Mouse (Mus musculus) left cerebral cortex, adult 9 months (tissue): ENCODE data around the gene Rarg.

Experiments
- DNase-seq, 2 experiments: peaks; one replicate each; pipeline ENCODE4 v3.0.0; 2022; ENCODE audit warnings: low spot score in 2 of 2

The Rarg gene

GRCm38 (mm10) chr15:102257202-102258075, at the start of gene Rarg:
Gene Rarg, minus strand, starts transcription at chr15:102257517.
- DNase-seq = peak in 1 of 2 experiments; percentile 26

GRCm38 (mm10) chr15:102302542-102302941, 45.2 kb upstream of the Rarg start:
- no peak for DNase-seq

- DNase-seq = no peak
Observed at GRCm38 (mm10) chr15:102296368-102297006, 39.2 kb upstream of the Rarg start.

- peak; percentile 82 to 93 for DNase-seq
Observed at GRCm38 (mm10) chr15:102295633-102296367, 38.5 kb upstream of the Rarg start, which contains the start of gene Espl1. Gene Espl1, plus strand, starts transcription at chr15:102296266.

GRCm38 (mm10) chr15:102287395-102287794, 30.1 kb upstream of the Rarg start:
- no peak for DNase-seq

- no peak for DNase-seq
Observed at GRCm38 (mm10) chr15:102283648-102284047, 26.3 kb upstream of the Rarg start.

GRCm38 (mm10) chr15:102282463-102283292, 25.4 kb upstream of the Rarg start:
- DNase-seq = no peak

- DNase-seq = no peak
Observed at GRCm38 (mm10) chr15:102280623-102281022, 23.3 kb upstream of the Rarg start.

GRCm38 (mm10) chr15:102279783-102280520, 22.6 kb upstream of the Rarg start:
- DNase-seq = no peak

GRCm38 (mm10) chr15:102279092-102279782, 21.9 kb upstream of the Rarg start, which contains the start of gene Mfsd5:
Gene Mfsd5, plus strand, starts transcription at chr15:102279454.
- DNase-seq = peak in 1 of 2 experiments; percentile 80

- no peak for DNase-seq
Observed at GRCm38 (mm10) chr15:102278726-102279091, 21.4 kb upstream of the Rarg start.

- DNase-seq = no peak
Observed at GRCm38 (mm10) chr15:102273982-102274716, 16.8 kb upstream of the Rarg start.

- no peak for DNase-seq
Observed at GRCm38 (mm10) chr15:102271441-102271840, 14.1 kb upstream of the Rarg start.

GRCm38 (mm10) chr15:102270274-102270960, 13.1 kb upstream of the Rarg start, which contains the start of gene Gm9918:
Gene Gm9918, plus strand, starts transcription at chr15:102270563.
- no peak for DNase-seq

- no peak for DNase-seq
Observed at GRCm38 (mm10) chr15:102265548-102265947, 8.2 kb upstream of the Rarg start.

- no peak for DNase-seq
Observed at GRCm38 (mm10) chr15:102263037-102263436, 5.7 kb upstream of the Rarg start.

GRCm38 (mm10) chr15:102262582-102262981, 5.3 kb upstream of the Rarg start:
- peak; percentile 70 to 74 for DNase-seq

GRCm38 (mm10) chr15:102258581-102259253, 1.4 kb upstream of the Rarg start:
- DNase-seq = no peak
